Mouse (Mus musculus): ENCODE data around the gene Doc2b. TPM values are rescaled to one million over a fixed set of nuclear protein-coding genes. Genes with fewer than 3 reads are reported as not detected.
"Not testable (repeated sequence)": the region's sequence is repeated elsewhere in the genome, so short reads cannot be mapped to it uniquely, and the experiment has no call there.

The Doc2b gene
- polyA plus RNA-seq, 1 experiment from 2014 or later = 0.62 TPM

DNA sequence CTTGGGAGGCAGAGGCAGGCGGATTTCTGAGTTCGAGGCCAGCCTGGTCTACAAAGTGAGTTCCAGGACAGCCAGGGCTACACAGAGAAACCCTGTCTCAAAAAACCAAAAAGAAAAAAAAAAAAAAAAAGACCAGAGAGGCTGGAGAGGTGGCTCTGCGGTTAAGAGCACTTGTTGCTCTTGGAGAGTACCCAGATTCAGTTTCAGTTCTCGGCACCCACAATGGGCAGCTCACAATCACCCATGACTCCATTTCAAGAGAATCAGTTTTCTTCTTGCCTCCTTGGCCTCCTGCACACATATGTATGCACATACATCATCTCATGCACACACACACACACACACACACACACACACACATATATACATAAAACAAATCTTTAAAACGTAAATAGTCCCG lies 68.2 kb downstream of the Doc2b start:
- not testable (repeated sequence) for H3K9ac ChIP-seq; H3K4me1 ChIP-seq; H3K36me3 ChIP-seq; H3K9me3 ChIP-seq (replicated peaks); H3K27me3 ChIP-seq; H3K4me3 ChIP-seq; H3K4me2 ChIP-seq (replicated peaks); ATAC-seq (ENCODE audit: low FRiP score); H3K27ac ChIP-seq
- WGBS = 91% methylated on average over 5 of the region's 6 CpGs

DNA sequence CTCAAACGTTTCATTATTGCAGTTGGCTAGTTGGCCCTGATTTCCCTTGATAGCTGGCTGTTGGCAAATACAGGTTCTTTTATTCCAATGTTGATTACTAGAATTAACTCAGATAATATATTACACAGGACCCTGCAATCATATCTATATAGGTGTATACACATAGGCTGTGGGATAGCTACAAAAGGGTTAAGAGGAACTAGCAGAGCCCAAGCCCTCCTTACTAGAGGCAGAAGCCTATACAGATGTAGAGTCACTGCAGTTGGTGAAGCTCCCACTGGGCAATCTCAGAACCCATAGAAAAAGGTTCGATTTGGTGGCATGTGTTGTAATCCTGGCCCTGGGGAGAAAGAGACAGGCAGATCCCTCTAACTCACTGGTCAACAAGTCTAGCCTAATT lies 68.7 kb downstream of the Doc2b start:
- H3K4me2 ChIP-seq (replicated peaks) = no peak overlapping the region
- no peak overlapping the region for H3K4me3 ChIP-seq
- no peak overlapping the region for H3K9ac ChIP-seq
- H3K36me3 ChIP-seq = no peaks in the 10 kb centered on the region
- no peaks in the 10 kb centered on the region for H3K9me3 ChIP-seq (replicated peaks)
- no peak overlapping the region for H3K27ac ChIP-seq
- peaks cover 10% of the 10 kb centered on the region for H3K4me1 ChIP-seq
- no peaks in the 10 kb centered on the region for H3K27me3 ChIP-seq
- ATAC-seq (ENCODE audit: low FRiP score) = no peak
- 77% methylated on average over 2 of the region's 2 CpGs for WGBS

DNA sequence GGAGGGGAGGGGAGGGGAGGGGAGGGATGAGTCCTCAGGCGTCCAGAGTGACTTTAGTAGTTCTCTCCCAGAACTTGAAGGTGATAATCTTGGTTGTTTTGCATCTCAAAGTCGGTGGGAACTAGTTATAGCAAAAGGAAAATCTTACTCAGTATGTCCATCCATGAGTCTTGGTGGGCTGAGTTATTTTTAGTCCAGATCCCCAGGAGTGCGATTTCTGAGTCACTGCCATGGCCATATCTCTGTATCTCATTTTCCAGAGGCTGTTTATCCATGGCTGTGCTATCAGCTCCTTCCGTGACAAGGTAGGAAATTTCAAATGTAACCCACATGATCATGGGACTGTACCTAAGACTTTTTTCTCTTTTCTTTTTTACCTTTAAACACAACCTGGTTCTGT lies 73.5 kb downstream of the Doc2b start:
- H3K9me3 ChIP-seq (replicated peaks) = 0 out of 2 replicates have a peak, but pooled peaks cover 6% of the 10 kb centered on the region
- H3K4me2 ChIP-seq (replicated peaks) = no peak overlapping the region
- no peak overlapping the region for H3K4me3 ChIP-seq
- no peaks in the 10 kb centered on the region for H3K4me1 ChIP-seq
- no peaks in the 10 kb centered on the region for H3K27me3 ChIP-seq
- H3K36me3 ChIP-seq = no peaks in the 10 kb centered on the region
- no peak overlapping the region for H3K27ac ChIP-seq
- ATAC-seq (ENCODE audit: low FRiP score) = no peak
- no peak overlapping the region for H3K9ac ChIP-seq
- 57% methylated on average over 4 of the region's 4 CpGs for WGBS

Other genes with a start within 250 kb of the Doc2b start
- 116 and 125 TPM in 2 replicates for gene Pitpna, start 208.0 kb downstream of the Doc2b start, polyA plus RNA-seq (2016; fragmentation: Nextera tagmentation; extraction: Ambion mirVana)
- 28.7 and 30.3 TPM in 2 replicates for gene Inpp5k, start 165.1 kb downstream of the Doc2b start, polyA plus RNA-seq (2016; fragmentation: Nextera tagmentation; extraction: Ambion mirVana)
- 18.7 and 19.3 TPM in 2 replicates for gene Myo1c, start 145.5 kb downstream of the Doc2b start, polyA plus RNA-seq (2016; fragmentation: Nextera tagmentation; extraction: Ambion mirVana)
- 136 and 138 TPM in 2 replicates for gene Crk, start 116.8 kb downstream of the Doc2b start, polyA plus RNA-seq (2016; fragmentation: Nextera tagmentation; extraction: Ambion mirVana)
- gene Ywhae, start 63.2 kb downstream of the Doc2b start, polyA plus RNA-seq (2016; fragmentation: Nextera tagmentation; extraction: Ambion mirVana) = 1,318 and 1,416 TPM in 2 replicates
- 2.6 and 2.9 TPM in 2 replicates for gene Rph3al, start 142.4 kb upstream of the Doc2b start, polyA plus RNA-seq (2016; fragmentation: Nextera tagmentation; extraction: Ambion mirVana)
- gene 1700016K19Rik, start 203.9 kb upstream of the Doc2b start, polyA plus RNA-seq (2016; fragmentation: Nextera tagmentation; extraction: Ambion mirVana) = 2.0 and 3.7 TPM in 2 replicates
- gene Rflnb, start 231.7 kb upstream of the Doc2b start, polyA plus RNA-seq (2016; fragmentation: Nextera tagmentation; extraction: Ambion mirVana) = 23.1 and 25.4 TPM in 2 replicates

Measured in hindbrain, embryonic 12.5 days (tissue).